Mouse (Mus musculus) megakaryocyte, embryonic 14.5 days (primary cell): ENCODE data around the gene Tle1.

Source experiments
- FLI1 ChIP-seq: IDR thresholded peaks from 2 replicates; pipeline ENCODE4 v1.6.1; 2012; ENCODE audit warnings: low read length, inconsistent platforms, mixed read lengths
- GATA1 ChIP-seq: IDR thresholded peaks from 3 replicates; pipeline ENCODE4 v1.6.1; 2012; ENCODE audit warnings: mixed read lengths, low read length, inconsistent platforms, borderline replicate concordance

- TF ChIP-seq GATA1 (no peak), FLI1 (no peak)
Observed at GRCm38 (mm10) chr4:72067937-72068336, 132.8 kb downstream of the Tle1 start.
